ENCODE assay signal across 9 mouse cellular contexts in genomic region chr6:52969717-52970261, GRCm38 (mm10).
A peak's percentile ranks its signal among the peaks of the same experiment; 100 is the strongest.
DNase-seq lines count a peak whose midpoint lies in the region; TF ChIP-seq lines count a peak whose summit lies in the region.
"Had no signal": no experiment of that assay in that cellular context is flagged by ENCODE, and none has a peak within 500 bp of the region (broad histone marks: within the 10 kb centered on the region; RNA-seq: fewer than 3 reads in every experiment).

No protein-coding gene starts in this region.

- no peak for TF ChIP-seq POLR2A in lung, adult 2 months (IDR thresholded peaks at IDR 0.05; ENCODE audit: borderline replicate concordance, extremely low read depth, low read depth, low read length)

- WGBS in lung, adult 2 months = 94% methylated on average over 2 of the region's 2 CpGs

- TF ChIP-seq CTCF in lung, adult 2 months (IDR thresholded peaks at IDR 0.05; ENCODE audit: insufficient read depth, low read length) = peak; percentile 86

- no peak overlapping the region for H3K4me3 ChIP-seq in lung, adult 2 months (replicated peaks; ENCODE audit: extremely low read depth, low read depth, low read length)
- H3K4me3 ChIP-seq: neural tube, embryonic 13.5 days had no signal

- DNase-seq in 3T3-L1 (ENCODE audit: low read depth, low spot score) (peak; percentile 74), ES-CJ7 (ENCODE audit: low read depth, low spot score) (peak; percentile 73)
- peak; percentile 71 for DNase-seq in cerebellum, adult 11-12 months
- DNase-seq in forelimb bud, embryonic 11.5 days (ENCODE audit: low read depth, low spot score) = peak; percentile 79
- DNase-seq in kidney, postnatal 10 days = peak; percentile 85
- peak; percentile 45 for DNase-seq in lung, adult 2 months
- DNase-seq in ovary, postnatal 14 days (ENCODE audit: low spot score) = peak; percentile 63
- peak; percentile 69 to 72 for DNase-seq in thymus, postnatal 36 days

- no peaks in the 10 kb centered on the region; the same call in 1 of the 2 replicates for H3K4me1 ChIP-seq in lung, adult 2 months (ENCODE audit: control insufficient read depth, insufficient read depth, low read length)
- H3K4me1 ChIP-seq: neural tube, embryonic 13.5 days had no signal
